Mouse (Mus musculus) cortical plate, adult 2 months (tissue): Measurements from ENCODE around the gene Rgs3.

Experiments
- CTCF ChIP-seq: fragments of 200-500 bp; IDR thresholded peaks from 2 replicates; pipeline ENCODE4 v1.5.1; 2011; ENCODE audit warnings: mild to moderate bottlenecking, control low read depth, low read length; ENCODE audit not compliant: insufficient read depth; ENCODE audit errors: extremely low read depth
- POLR2A ChIP-seq: fragments of 200-500 bp; IDR thresholded peaks from 2 replicates; pipeline ENCODE4 v1.6.1; 2011; ENCODE audit warnings: mild to moderate bottlenecking, low read length, control low read depth; ENCODE audit not compliant: insufficient read depth; ENCODE audit errors: extremely low read depth

GRCm38 (mm10) chr4:62732096-62732495 lies 172.4 kb downstream of the Rgs3 start:
- TF ChIP-seq POLR2A, result no peak
- TF ChIP-seq CTCF, result no peak
